In the genomic region with DNA sequence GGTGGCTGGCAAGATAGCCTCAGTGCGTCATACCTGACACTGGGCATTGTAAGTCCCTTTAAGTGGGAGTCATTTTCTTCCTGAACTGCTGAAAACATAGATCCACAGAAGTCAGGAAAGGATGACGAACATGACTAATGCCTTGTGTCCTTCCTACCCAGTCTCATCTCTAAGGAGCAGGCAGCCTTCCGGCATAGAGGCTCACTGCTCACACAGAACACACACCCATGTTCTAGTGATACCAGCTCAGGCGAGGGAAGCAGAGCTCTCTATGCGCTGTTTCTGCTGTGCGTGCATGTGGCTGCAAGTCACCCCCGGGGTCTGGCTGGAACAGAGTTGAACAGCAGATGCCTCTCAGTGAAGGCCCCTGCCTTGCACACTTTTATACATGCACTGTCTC, we compare ENCODE assay signal across 50 mouse cellular contexts. TPM values are rescaled to one million over a fixed set of nuclear protein-coding genes. Genes with fewer than 3 reads are reported as not detected.
"Had no signal": no experiment of that assay in that cellular context is flagged by ENCODE, and none has a peak within 500 bp of the region (broad histone marks: within the 10 kb centered on the region; RNA-seq: fewer than 3 reads in every experiment).

No protein-coding gene starts in this region.

- DNase-seq: heart, postnatal 14 days; heart, postnatal 36 days; heart, postnatal 4 days; kidney, adult 11 months; kidney, adult 18-20 months; kidney, adult 2 months; kidney, adult 8-10 months; kidney, adult 9 months; kidney, postnatal 10 days; kidney, postnatal 14 days; kidney, postnatal 25 days; kidney, postnatal 36 days; kidney, postnatal 4 days; layer of hippocampus, adult 9-11 months; layer of hippocampus, postnatal 36 days had no signal

- H3K4me2 ChIP-seq: heart, embryonic 11.5 days; heart, embryonic 12.5 days; heart, embryonic 15.5 days; hindbrain, embryonic 12.5 days; hindbrain, embryonic 13.5 days; hindbrain, embryonic 14.5 days; hindbrain, embryonic 15.5 days; intestine, embryonic 15.5 days; kidney, embryonic 15.5 days had no signal

- ATAC-seq: hindbrain, embryonic 16.5 days; hindbrain, postnatal 0 days; inflammation-experienced regulatory T-cells, adult 6 months; intestine, embryonic 15.5 days; intestine, embryonic 16.5 days; intestine, postnatal 0 days had no signal

- H3K4me3 ChIP-seq: heart, embryonic 10.5 days; heart, embryonic 12.5 days; heart, embryonic 15.5 days; hindbrain, embryonic 10.5 days; hindbrain, embryonic 12.5 days; hindbrain, embryonic 13.5 days; hindbrain, embryonic 15.5 days; intestine, embryonic 15.5 days; kidney, embryonic 15.5 days; layer of hippocampus, adult 2 months; left cerebral cortex, adult 2 months had no signal

- H3K27ac ChIP-seq: heart, embryonic 10.5 days; heart, embryonic 15.5 days; hindbrain, embryonic 10.5 days; hindbrain, embryonic 12.5 days; hindbrain, embryonic 13.5 days; hindbrain, embryonic 14.5 days; hindbrain, embryonic 15.5 days; hindbrain, postnatal 0 days; intestine, embryonic 15.5 days; kidney, embryonic 15.5 days; kidney, postnatal 0 days; layer of hippocampus, adult 2 months; left cerebral cortex, adult 2 months had no signal

- H3K4me1 ChIP-seq: hindbrain, embryonic 15.5 days; intestine, embryonic 15.5 days; kidney, embryonic 15.5 days had no signal

- H3K27me3 ChIP-seq: heart, embryonic 15.5 days; hindbrain, embryonic 12.5 days; hindbrain, embryonic 13.5 days; hindbrain, embryonic 15.5 days; intestine, embryonic 15.5 days had no signal

- H3K9me3 ChIP-seq: heart, embryonic 10.5 days; heart, embryonic 12.5 days; heart, embryonic 15.5 days; hindbrain, embryonic 10.5 days; hindbrain, embryonic 12.5 days; hindbrain, embryonic 13.5 days; hindbrain, embryonic 15.5 days; intestine, embryonic 15.5 days; kidney, embryonic 15.5 days had no signal

- H3K36me3 ChIP-seq: heart, embryonic 10.5 days; heart, embryonic 12.5 days; heart, embryonic 15.5 days; hindbrain, embryonic 10.5 days; hindbrain, embryonic 12.5 days; hindbrain, embryonic 13.5 days; hindbrain, embryonic 15.5 days; intestine, embryonic 15.5 days; kidney, embryonic 15.5 days had no signal

- H3K9ac ChIP-seq: heart, embryonic 12.5 days; heart, embryonic 15.5 days; hindbrain, embryonic 12.5 days; hindbrain, embryonic 13.5 days; hindbrain, embryonic 14.5 days; hindbrain, embryonic 15.5 days; intestine, embryonic 15.5 days; kidney, embryonic 15.5 days had no signal

RNA-seq across cellular contexts. Expression of a gene that starts 14.8 kb away (rescaled TPM):
- total RNA-seq: hematopoietic stem cell, adult 5-6 weeks had no signal
- polyA plus RNA-seq: inflammation-experienced regulatory T-cells, adult 6 months had no signal

RNA-seq across cellular contexts. Expression of a gene that starts 43.2 kb away (rescaled TPM):
- total RNA-seq: heart, postnatal 14 days; heart, postnatal 25 days; heart, postnatal 36 days; heart, postnatal 4 days; hematopoietic stem cell, adult 5-6 weeks; hindbrain, postnatal 0 days; layer of hippocampus, adult 18-20 months; layer of hippocampus, adult 2 months; layer of hippocampus, adult 8-10 months; layer of hippocampus, postnatal 14 days; layer of hippocampus, postnatal 25 days; layer of hippocampus, postnatal 36 days; left cerebral cortex, adult 18-20 months; left cerebral cortex, adult 2 months; left cerebral cortex, adult 8-10 months had no signal
- polyA plus RNA-seq: heart, embryonic 10.5 days; heart, embryonic 11.5 days; heart, embryonic 12.5 days; heart, embryonic 14.5 days; heart, embryonic 15.5 days; heart, embryonic 16.5 days; heart, postnatal 0 days; hindbrain, embryonic 10.5 days; hindbrain, embryonic 11.5 days; hindbrain, embryonic 12.5 days; hindbrain, embryonic 13.5 days; hindbrain, embryonic 14.5 days; hindbrain, embryonic 15.5 days; hindbrain, embryonic 16.5 days; hindbrain, postnatal 0 days; inflammation-experienced regulatory T-cells, adult 6 months; intestine, embryonic 14.5 days; intestine, embryonic 15.5 days; intestine, embryonic 16.5 days; intestine, postnatal 0 days; kidney, adult 2 months; kidney, embryonic 14.5 days; kidney, embryonic 15.5 days; kidney, embryonic 16.5 days; kidney, postnatal 0 days; large intestine, adult 2 months had no signal
